Mouse (Mus musculus) midbrain, embryonic 16.5 days (tissue): Measurements from ENCODE around the gene Gm42791. TPM values are rescaled to one million over a fixed set of nuclear protein-coding genes. Genes with fewer than 3 reads are reported as not detected.

Experiments
- ATAC-seq: fragments of 200-750 bp; cut with Nextera tagmentation; 2 replicates; pipeline ENCODE4 v1.8.0; 2017; ENCODE audit warnings: moderate TSS enrichment
- H3K27ac ChIP-seq: fragments of 300-500 bp; sonication (generic); 2 replicates; pipeline ENCODE4 v1.5.1; 2014; ENCODE audit warnings: mild to moderate bottlenecking, low read length, mixed read lengths
- H3K27me3 ChIP-seq: fragments of 300-500 bp; sonication (generic); 2 replicates; pipeline ENCODE4 v1.6.1; 2014; ENCODE audit warnings: low read depth, low read length, mixed read lengths; ENCODE audit not compliant: control insufficient read depth, insufficient read depth
- H3K36me3 ChIP-seq: fragments of 300-500 bp; sonication (generic); 2 replicates; pipeline ENCODE4 v1.6.1; 2014; ENCODE audit warnings: mild to moderate bottlenecking, low read length, moderate library complexity, mixed read lengths; ENCODE audit not compliant: control insufficient read depth, insufficient read depth
- H3K4me1 ChIP-seq: fragments of 300-500 bp; sonication (generic); 2 replicates; pipeline ENCODE4 v1.6.1; 2014; ENCODE audit warnings: mild to moderate bottlenecking, low read length, mixed read lengths; ENCODE audit not compliant: control insufficient read depth, insufficient read depth
- H3K4me2 ChIP-seq: fragments of 300-500 bp; sonication (generic); 2 replicates; pipeline ENCODE4 v1.6.1; 2014; ENCODE audit warnings: mild to moderate bottlenecking, low read length, mixed read lengths
- H3K4me3 ChIP-seq: fragments of 300-500 bp; sonication (generic); 2 replicates; pipeline ENCODE4 v1.5.1; 2014; ENCODE audit warnings: low read depth, mild to moderate bottlenecking, low read length, moderate library complexity, mixed read lengths
- H3K9ac ChIP-seq: fragments of 300-500 bp; sonication (generic); 2 replicates; pipeline ENCODE4 v1.6.1; 2014; ENCODE audit warnings: low read depth, low read length, mixed read lengths
- H3K9me3 ChIP-seq: fragments of 300-500 bp; sonication (generic); replicated peaks from 2 replicates; pipeline ENCODE4 v1.6.1; 2014; ENCODE audit warnings: mild to moderate bottlenecking, low read length, mixed read lengths; ENCODE audit not compliant: control insufficient read depth, poor library complexity, severe bottlenecking
- WGBS: fragments of 180-500 bp; shearing (Covaris S2); extraction: QIAGEN DNeasy Blood & Tissue Kit; methylation state at CpG from one replicate; pipeline ENCODE4 v1.1.7; 2014; 5-methylcytosine and 5-hydroxymethylcytosine counted together
- polyA plus RNA-seq: library from polyadenylated mRNA; unstranded; fragments of >200 nt; fragmentation: Nextera tagmentation; extraction: Ambion mirVana; gene quantifications from 2 replicates; pipeline ENCODE4 v1.2.1, GENCODE M21; 2015

The Gm42791 gene
- polyA plus RNA-seq, 1 experiment from 2014 or later: 5.7 TPM

- no peak overlapping the region for H3K27ac ChIP-seq
- H3K9ac ChIP-seq: no peak overlapping the region
- H3K27me3 ChIP-seq: no peaks in the 10 kb centered on the region
- H3K9me3 ChIP-seq: no peaks in the 10 kb centered on the region
- ATAC-seq: no peak
- 25% methylated on average over 14 of the region's 14 CpGs for WGBS
- no peaks in the 10 kb centered on the region for H3K36me3 ChIP-seq
- peaks cover 7% of the 10 kb centered on the region; the same call in 1 of the 2 replicates for H3K4me1 ChIP-seq
- H3K4me3 ChIP-seq: no peak overlapping the region
- H3K4me2 ChIP-seq: no peak overlapping the region
Observed at GRCm38 (mm10) chr5:148977698-148978457, 17.1 kb downstream of the Gm42791 start.

DNA sequence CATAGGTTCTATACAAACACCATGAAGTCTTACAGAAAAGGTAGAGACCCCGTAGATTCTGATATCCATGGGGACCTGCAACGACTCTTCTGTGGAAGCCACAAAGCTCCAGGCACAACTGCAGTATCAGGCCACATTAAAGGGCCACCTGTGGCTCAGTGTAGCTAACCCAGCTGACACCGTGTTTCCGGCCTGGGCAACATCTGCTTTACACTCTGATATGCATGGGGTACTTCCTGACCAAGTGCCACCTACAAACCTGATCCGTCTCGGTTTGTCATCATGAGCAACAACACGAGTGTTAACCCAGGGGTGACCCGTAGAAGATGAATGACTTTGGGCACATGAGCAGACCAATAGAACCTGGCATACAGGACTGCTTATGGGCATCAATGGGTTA is 18.1 kb downstream of the Gm42791 start:
- H3K4me3 ChIP-seq: no peak overlapping the region
- ATAC-seq: no peak
- 95% methylated on average over 8 of the region's 8 CpGs for WGBS
- no peak overlapping the region for H3K9ac ChIP-seq
- no peak overlapping the region for H3K4me2 ChIP-seq
- H3K36me3 ChIP-seq: no peaks in the 10 kb centered on the region
- no peaks in the 10 kb centered on the region for H3K27me3 ChIP-seq
- no peak overlapping the region for H3K27ac ChIP-seq
- H3K9me3 ChIP-seq: no peaks in the 10 kb centered on the region
- H3K4me1 ChIP-seq: peaks cover 7% of the 10 kb centered on the region; the same call in 1 of the 2 replicates

- no peak overlapping the region for H3K4me3 ChIP-seq
- H3K27me3 ChIP-seq: no peaks in the 10 kb centered on the region
- H3K36me3 ChIP-seq: no peaks in the 10 kb centered on the region
- no peak for ATAC-seq
- 96% methylated on average over 12 of the region's 12 CpGs for WGBS
- no peak overlapping the region for H3K27ac ChIP-seq
- H3K9ac ChIP-seq: no peak overlapping the region
- no peaks in the 10 kb centered on the region for H3K9me3 ChIP-seq
- H3K4me1 ChIP-seq: peaks cover 7% of the 10 kb centered on the region; the same call in 1 of the 2 replicates
- no peak overlapping the region for H3K4me2 ChIP-seq
Observed at GRCm38 (mm10) chr5:148975035-148975434, 19.9 kb downstream of the Gm42791 start.

- no peak overlapping the region for H3K4me2 ChIP-seq
- H3K9me3 ChIP-seq: no peaks in the 10 kb centered on the region
- ATAC-seq: peak; percentile 47
- H3K4me1 ChIP-seq: peaks cover 7% of the 10 kb centered on the region; the same call in 1 of the 2 replicates
- H3K4me3 ChIP-seq: no peak overlapping the region
- H3K9ac ChIP-seq: no peak overlapping the region
- no peaks in the 10 kb centered on the region for H3K27me3 ChIP-seq
- 4% methylated on average over 4 of the region's 6 CpGs for WGBS
- no peak overlapping the region for H3K27ac ChIP-seq
- no peaks in the 10 kb centered on the region for H3K36me3 ChIP-seq
Observed at GRCm38 (mm10) chr5:148973019-148973668, 21.8 kb downstream of the Gm42791 start.

- Histone ChIP-seq H3K27ac (no peak overlapping the region), H3K36me3 (no peaks in the 10 kb centered on the region), H3K27me3 (no peaks in the 10 kb centered on the region), H3K9me3 (no peaks in the 10 kb centered on the region), H3K9ac (no peak overlapping the region), H3K4me2 (no peak overlapping the region), H3K4me1 (peaks cover 5% of the 10 kb centered on the region; the same call in 1 of the 2 replicates), H3K4me3 (no peak overlapping the region)
- 91% methylated on average over 8 of the region's 8 CpGs for WGBS
- ATAC-seq: no peak
Observed at GRCm38 (mm10) chr5:148972167-148972566, 22.8 kb downstream of the Gm42791 start.

GRCm38 (mm10) chr5:148969648-148970047 is 25.3 kb downstream of the Gm42791 start:
- H3K4me1 ChIP-seq: peaks cover 18% of the 10 kb centered on the region
- H3K27ac ChIP-seq: no peak overlapping the region
- H3K4me2 ChIP-seq: no peak overlapping the region
- H3K36me3 ChIP-seq: no peaks in the 10 kb centered on the region
- H3K4me3 ChIP-seq: no peak overlapping the region
- H3K27me3 ChIP-seq: no peaks in the 10 kb centered on the region
- H3K9ac ChIP-seq: no peak overlapping the region
- 61% methylated on average over 9 of the region's 9 CpGs for WGBS
- no peaks in the 10 kb centered on the region for H3K9me3 ChIP-seq
- no peak for ATAC-seq

- 81% methylated on average over 7 of the region's 7 CpGs for WGBS
- no peaks in the 10 kb centered on the region for H3K9me3 ChIP-seq
- H3K27ac ChIP-seq: no peak overlapping the region
- ATAC-seq: no peak
- no peak overlapping the region for H3K4me3 ChIP-seq
- H3K36me3 ChIP-seq: no peaks in the 10 kb centered on the region
- H3K27me3 ChIP-seq: no peaks in the 10 kb centered on the region
- H3K4me1 ChIP-seq: peaks cover 18% of the 10 kb centered on the region
- no peak overlapping the region for H3K4me2 ChIP-seq
- no peak overlapping the region for H3K9ac ChIP-seq
Observed at GRCm38 (mm10) chr5:148968958-148969576, 25.9 kb downstream of the Gm42791 start.

- Histone ChIP-seq H3K4me3 (no peak overlapping the region), H3K36me3 (no peaks in the 10 kb centered on the region), H3K27ac (no peak overlapping the region), H3K9me3 (no peaks in the 10 kb centered on the region), H3K9ac (no peak overlapping the region), H3K4me2 (no peak overlapping the region), H3K27me3 (no peaks in the 10 kb centered on the region), H3K4me1 (peaks cover 16% of the 10 kb centered on the region)
- 74% methylated on average over 5 of the region's 5 CpGs for WGBS
- no peak for ATAC-seq
Observed at GRCm38 (mm10) chr5:148968179-148968578, 26.8 kb downstream of the Gm42791 start.

DNA sequence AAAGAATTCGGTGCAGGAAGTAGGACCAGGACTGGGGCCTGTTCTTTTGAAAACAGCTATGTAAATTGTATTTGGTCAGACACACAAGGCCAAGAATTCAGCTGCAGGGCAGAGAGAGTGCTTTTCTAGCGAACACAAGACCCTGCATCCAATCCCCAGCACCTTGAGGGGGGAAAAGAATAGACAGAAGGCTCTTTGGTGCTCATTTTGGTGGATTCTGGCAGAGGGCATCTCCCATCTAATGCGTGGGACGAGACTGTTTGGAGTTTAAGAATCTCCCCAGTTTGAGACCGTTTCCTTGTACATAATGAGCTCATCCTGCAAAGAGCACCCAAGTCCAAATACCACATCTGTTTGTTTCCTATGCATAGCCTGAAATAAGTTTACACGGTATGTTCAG is 28.6 kb downstream of the Gm42791 start:
- Histone ChIP-seq H3K4me3 (no peak overlapping the region), H3K36me3 (no peaks in the 10 kb centered on the region), H3K9ac (no peak overlapping the region), H3K4me1 (peaks cover 13% of the 10 kb centered on the region), H3K27ac (peak overlapping the region; percentile 50), H3K4me2 (no peak overlapping the region), H3K27me3 (no peaks in the 10 kb centered on the region), H3K9me3 (no peaks in the 10 kb centered on the region)
- no peak for ATAC-seq
- 58% methylated on average over 6 of the region's 6 CpGs for WGBS
